Mouse (Mus musculus) central nervous system, embryonic 18 days (tissue): ENCODE measurements around the gene Rgs10. TPM values are rescaled to one million over a fixed set of nuclear protein-coding genes. Genes with fewer than 3 reads are reported as not detected.

Experiments used
- polyA plus RNA-seq: library from polyadenylated mRNA; depleted of rRNA; stranded (reverse); fragments of >200 nt; gene quantifications from 2 replicates; pipeline ENCODE4 v1.2.3, GENCODE M21; 2012; rRNA removed

Rgs10 gene
- polyA plus RNA-seq = 52.9 and 63.2 TPM in 2 replicates

GRCm38 (mm10) chr7:128417930-128418779, at the start of gene Rgs10:
Gene Rgs10, minus strand, starts transcription at chr7:128418758.

GRCm38 (mm10) chr7:128461285-128462215, 43.0 kb upstream of the Rgs10 start, which contains the start of gene Tial1:
Gene Tial1, minus strand, starts transcription at chr7:128461717.

Other genes with a start within 250 kb of the Rgs10 start
- 0.83 and 11.2 TPM in 2 replicates for gene Cox6a2, start 212.4 kb downstream of the Rgs10 start, polyA plus RNA-seq
- gene Armc5, start 181.4 kb downstream of the Rgs10 start, polyA plus RNA-seq = 10.1 and 10.3 TPM in 2 replicates
- 2.5 and 2.6 TPM in 2 replicates for gene 9130023H24Rik, start 180.7 kb downstream of the Rgs10 start, polyA plus RNA-seq
- 12.3 and 12.9 TPM in 2 replicates for gene Tgfb1i1, start 171.9 kb downstream of the Rgs10 start, polyA plus RNA-seq
- 0.06 and 0.12 TPM in 2 replicates for gene Slc5a2, start 153.1 kb downstream of the Rgs10 start, polyA plus RNA-seq
- gene BC017158, start 120.6 kb downstream of the Rgs10 start, polyA plus RNA-seq = 24.4 and 26.5 TPM in 2 replicates
- gene Tial1, start 43.0 kb upstream of the Rgs10 start, polyA plus RNA-seq = 159 and 167 TPM in 2 replicates
- 2.4 and 2.6 TPM in 2 replicates for gene Bag3, start 104.9 kb upstream of the Rgs10 start, polyA plus RNA-seq
- 218 and 221 TPM in 2 replicates for gene Inpp5f, start 192.6 kb upstream of the Rgs10 start, polyA plus RNA-seq